Mouse (Mus musculus) liver, embryonic 13.5 days (tissue): ENCODE results near the gene Gimap4. TPM values are rescaled to one million over a fixed set of nuclear protein-coding genes. Genes with fewer than 3 reads are reported as not detected.

Experiments used
- ATAC-seq: fragments of 200-750 bp; cut with Nextera tagmentation; 2 replicates; pipeline ENCODE4 v1.8.0; 2017; ENCODE audit warnings: low read depth, mild to moderate bottlenecking, moderate number of reproducible peaks, moderate library complexity
- DNase-seq: peaks from one replicate; pipeline ENCODE4 v3.0.0; 2022
- H3K27ac ChIP-seq: fragments of 300-500 bp; sonication (generic); 2 replicates; pipeline ENCODE4 v1.5.1; 2015; ENCODE audit warnings: moderate library complexity, mild to moderate bottlenecking, inconsistent platforms
- H3K27me3 ChIP-seq: fragments of 300-500 bp; sonication (generic); 2 replicates; pipeline ENCODE4 v1.6.1; 2015; ENCODE audit warnings: mild to moderate bottlenecking, inconsistent platforms
- H3K36me3 ChIP-seq: fragments of 300-500 bp; sonication (generic); 2 replicates; pipeline ENCODE4 v1.6.1; 2015; ENCODE audit warnings: mild to moderate bottlenecking, inconsistent platforms
- H3K4me1 ChIP-seq: fragments of 300-500 bp; sonication (generic); replicated peaks from 2 replicates; pipeline ENCODE4 v1.6.1; 2015; ENCODE audit warnings: inconsistent platforms
- H3K4me2 ChIP-seq: fragments of 300-500 bp; sonication (generic); 2 replicates; pipeline ENCODE4 v1.6.1; 2015; ENCODE audit warnings: inconsistent platforms, mild to moderate bottlenecking, moderate library complexity
- H3K4me3 ChIP-seq: fragments of 300-500 bp; sonication (generic); replicated peaks from 2 replicates; pipeline ENCODE4 v1.5.1; 2015; ENCODE audit warnings: mild to moderate bottlenecking, inconsistent platforms
- H3K9ac ChIP-seq: fragments of 300-500 bp; sonication (generic); 2 replicates; pipeline ENCODE4 v1.6.1; 2015; ENCODE audit warnings: mild to moderate bottlenecking, inconsistent platforms
- H3K9me3 ChIP-seq: fragments of 300-500 bp; sonication (generic); replicated peaks from 2 replicates; pipeline ENCODE4 v1.6.1; 2016; ENCODE audit warnings: inconsistent platforms
- WGBS: fragments of 180-500 bp; shearing (Covaris S2); methylation state at CpG from one replicate; pipeline ENCODE4 v1.1.7; 2015; ENCODE audit not compliant: insufficient replicate concordance; 5-methylcytosine and 5-hydroxymethylcytosine counted together
- polyA plus RNA-seq: library from polyadenylated mRNA; unstranded; fragments of >200 nt; fragmentation: Nextera tagmentation; extraction: Ambion mirVana; gene quantifications from 2 replicates; pipeline ENCODE4 v1.2.1, GENCODE M21; 2015

Gene Gimap4
- polyA plus RNA-seq, result 11.6 and 12.3 TPM in 2 replicates

DNA sequence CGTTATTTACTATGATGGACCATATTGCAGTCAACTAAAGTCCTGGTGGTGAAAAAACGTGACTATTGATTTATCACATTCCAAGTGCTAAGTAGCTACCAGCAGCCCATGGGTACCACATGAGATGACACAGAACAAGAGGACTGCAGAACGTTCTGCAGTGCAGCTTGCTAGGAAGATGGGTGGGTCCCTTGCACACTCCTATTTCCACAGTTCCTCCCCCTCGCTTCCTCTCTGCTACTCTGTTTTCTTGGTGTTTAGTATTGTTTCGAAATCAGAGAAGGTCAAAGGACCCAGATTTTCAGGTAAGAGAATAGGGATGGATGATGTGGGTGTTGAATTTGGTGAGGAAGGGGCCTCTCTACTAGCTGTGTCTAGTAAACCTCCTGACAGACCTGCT, at the start of gene Gimap4:
Gimap4 (plus strand) TSS at position 231 of the 400 bp plus-strand sequence.
- Histone ChIP-seq H3K9ac (no peak within 1 kb of the TSS), H3K27me3 (no peaks in the 10 kb centered on the region), H3K27ac (no peak within 1 kb of the TSS), H3K36me3 (no peaks in the 10 kb centered on the region), H3K4me1 (no peaks in the 10 kb centered on the region; the same call in 1 of the 2 replicates), H3K4me3 (no peak within 1 kb of the TSS), H3K9me3 (no peaks in the 10 kb centered on the region), H3K4me2 (no peak within 1 kb of the TSS)
- DNase-seq (no peak), ATAC-seq (no peak)
- WGBS, result 37% methylated on average over 5 of the region's 5 CpGs

DNA sequence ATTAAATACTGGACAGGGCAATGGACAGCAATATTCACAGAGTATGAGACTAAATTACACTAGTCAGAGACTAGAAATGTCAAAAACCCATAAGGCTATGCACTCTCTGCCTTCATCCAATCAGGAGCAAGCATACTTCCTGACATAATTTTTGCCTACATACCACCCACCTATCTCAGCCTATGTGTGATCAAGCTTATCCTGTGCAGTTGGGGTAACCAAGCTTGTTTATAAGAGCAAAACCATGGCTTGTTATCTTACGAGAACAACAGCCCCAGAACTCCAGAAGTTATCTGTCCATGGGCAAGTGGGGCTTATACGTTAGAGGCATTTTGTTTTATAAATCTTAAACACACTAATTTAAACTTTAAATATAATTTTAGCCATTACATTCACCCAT, 49.2 kb upstream of the Gimap4 start:
- H3K9ac ChIP-seq, result no peak overlapping the region
- no peak overlapping the region for H3K4me2 ChIP-seq
- 0 out of 2 replicates have a peak, but pooled peaks cover 3% of the 10 kb centered on the region for H3K4me1 ChIP-seq
- H3K27me3 ChIP-seq, result peaks cover 4% of the 10 kb centered on the region; the same call in 1 of the 2 replicates
- DNase-seq (no peak), ATAC-seq (peak; percentile 66)
- no peaks in the 10 kb centered on the region for H3K36me3 ChIP-seq
- no peak overlapping the region for H3K4me3 ChIP-seq
- H3K9me3 ChIP-seq, result no peaks in the 10 kb centered on the region
- H3K27ac ChIP-seq, result no peak overlapping the region
- WGBS, result 23% methylated on average over 2 of the region's 2 CpGs

DNA sequence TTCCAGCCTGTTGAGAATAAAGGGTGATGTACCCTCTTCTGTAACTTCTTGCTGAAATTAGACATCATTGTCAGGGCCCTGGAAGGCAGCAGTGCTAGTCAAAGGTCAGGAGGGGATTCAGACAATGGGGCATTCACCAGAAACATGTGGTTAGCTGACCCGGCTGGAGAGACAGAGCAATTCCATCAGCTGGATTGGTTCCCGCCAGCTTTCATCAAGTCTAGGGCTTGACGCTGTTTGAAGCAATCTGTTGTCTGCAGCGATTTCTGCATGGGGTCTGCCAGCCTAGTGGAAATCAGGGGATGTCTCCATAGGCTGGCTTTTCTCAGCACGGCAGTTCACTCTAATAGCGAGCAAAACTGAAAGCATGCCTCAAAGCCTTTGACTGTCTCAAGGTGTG, 47.8 kb upstream of the Gimap4 start:
- H3K27ac ChIP-seq, result no peak overlapping the region
- no peaks in the 10 kb centered on the region for H3K27me3 ChIP-seq
- no peaks in the 10 kb centered on the region for H3K36me3 ChIP-seq
- no peak overlapping the region for H3K4me2 ChIP-seq
- no peak overlapping the region for H3K4me3 ChIP-seq
- H3K9me3 ChIP-seq, result no peaks in the 10 kb centered on the region
- H3K4me1 ChIP-seq, result 0 out of 2 replicates have a peak, but pooled peaks cover 3% of the 10 kb centered on the region
- DNase-seq, result no peak
- no peak overlapping the region for H3K9ac ChIP-seq
- ATAC-seq, result no peak
- 68% methylated on average over 6 of the region's 6 CpGs for WGBS

DNA sequence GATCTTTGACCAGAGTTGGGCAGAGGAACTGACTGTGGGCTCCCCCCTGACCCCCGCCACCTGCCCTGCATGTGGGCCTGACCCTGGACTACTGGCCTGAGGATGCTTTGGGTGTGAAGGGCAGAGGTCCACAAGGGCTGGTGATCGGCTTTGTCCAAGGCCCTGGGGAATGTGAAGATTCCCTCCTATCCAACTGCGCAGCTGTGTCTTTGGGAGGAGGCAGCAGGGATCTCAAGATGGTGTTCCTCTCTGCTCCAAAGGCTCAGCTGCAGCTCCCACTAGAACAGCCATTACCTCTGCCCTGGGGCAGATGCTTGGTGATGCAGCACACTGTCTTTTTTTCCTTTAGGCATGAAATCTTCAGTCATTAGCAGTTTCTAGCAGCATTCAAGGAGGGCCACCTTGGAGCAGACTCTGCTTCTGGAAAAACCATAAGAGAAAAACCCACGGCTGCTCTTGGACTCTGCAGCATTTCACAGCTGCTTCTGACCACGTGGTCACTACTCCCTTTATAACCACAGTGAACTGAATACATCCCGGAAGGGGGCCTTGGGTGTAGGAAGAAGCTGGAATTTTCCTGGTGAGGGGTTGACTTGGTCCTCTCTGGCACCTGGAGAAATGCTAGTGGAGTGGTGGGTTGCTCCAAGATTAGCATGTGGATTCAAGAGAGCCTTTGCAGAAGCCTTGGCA, 46.4 kb upstream of the Gimap4 start:
- Histone ChIP-seq H3K9me3 (no peaks in the 10 kb centered on the region), H3K4me2 (no peak overlapping the region), H3K27ac (no peak overlapping the region), H3K27me3 (no peaks in the 10 kb centered on the region), H3K4me1 (0 out of 2 replicates have a peak, but pooled peaks cover 3% of the 10 kb centered on the region), H3K36me3 (no peaks in the 10 kb centered on the region), H3K9ac (no peak overlapping the region), H3K4me3 (no peak overlapping the region)
- ATAC-seq (no peak), DNase-seq (no peak)
- 58% methylated on average over 6 of the region's 6 CpGs for WGBS

DNA sequence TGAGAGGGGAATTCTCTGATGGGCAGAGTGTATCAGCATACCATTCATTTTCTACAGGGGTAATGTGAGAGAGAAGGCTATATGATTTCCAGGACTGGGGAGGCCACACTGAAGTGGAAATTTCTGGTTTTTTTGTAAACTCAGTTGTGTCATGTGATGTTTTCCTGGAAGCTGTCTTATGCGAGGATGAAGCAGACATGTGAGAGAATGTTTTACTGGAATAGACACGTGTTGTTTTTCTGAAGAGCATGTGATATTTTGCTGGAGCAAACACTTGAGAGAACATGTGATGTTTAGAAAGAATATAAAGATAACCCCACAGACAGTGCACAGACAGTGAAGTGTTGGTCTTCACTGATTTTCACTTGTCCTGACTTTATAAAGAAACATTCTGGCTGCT, 45.8 kb upstream of the Gimap4 start:
- DNase-seq (no peak), ATAC-seq (no peak)
- Histone ChIP-seq H3K4me2 (no peak overlapping the region), H3K27ac (no peak overlapping the region), H3K4me3 (no peak overlapping the region), H3K9ac (no peak overlapping the region), H3K9me3 (no peaks in the 10 kb centered on the region), H3K4me1 (0 out of 2 replicates have a peak, but pooled peaks cover 3% of the 10 kb centered on the region), H3K27me3 (no peaks in the 10 kb centered on the region), H3K36me3 (no peaks in the 10 kb centered on the region)
- 31% methylated on average over 2 of the region's 2 CpGs for whole genome bisulfite sequencing

DNA sequence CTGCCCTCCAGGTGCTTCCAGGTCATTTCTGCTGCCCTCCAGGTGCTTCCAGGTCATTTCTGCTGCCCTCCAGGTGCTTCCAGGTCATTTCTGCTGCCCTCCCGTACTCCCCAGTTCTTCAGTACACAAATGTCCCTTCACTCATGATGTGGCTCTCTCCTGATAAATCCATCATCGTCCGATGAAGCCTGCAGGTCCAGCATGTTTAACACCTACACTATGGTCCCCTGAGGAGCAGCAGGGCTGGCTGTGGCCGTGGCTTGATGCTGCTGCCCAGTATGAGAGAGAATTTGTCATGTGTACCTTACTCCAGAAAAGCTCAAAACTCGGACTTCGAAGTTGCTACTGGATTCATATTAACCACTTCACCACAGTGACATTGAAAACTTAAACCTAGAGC, 43.0 kb upstream of the Gimap4 start:
- ATAC-seq, result no peak
- WGBS, result 50% methylated on average over 6 of the region's 6 CpGs
- no peaks in the 10 kb centered on the region for H3K9me3 ChIP-seq
- H3K9ac ChIP-seq, result no peak overlapping the region
- H3K4me3 ChIP-seq, result no peak overlapping the region
- H3K27me3 ChIP-seq, result no peaks in the 10 kb centered on the region; the same call in 1 of the 2 replicates
- no peaks in the 10 kb centered on the region for H3K36me3 ChIP-seq
- no peak overlapping the region for H3K4me2 ChIP-seq
- peaks cover 3% of the 10 kb centered on the region; the same call in 1 of the 2 replicates for H3K4me1 ChIP-seq
- no peak overlapping the region for H3K27ac ChIP-seq
- DNase-seq, result no peak

DNA sequence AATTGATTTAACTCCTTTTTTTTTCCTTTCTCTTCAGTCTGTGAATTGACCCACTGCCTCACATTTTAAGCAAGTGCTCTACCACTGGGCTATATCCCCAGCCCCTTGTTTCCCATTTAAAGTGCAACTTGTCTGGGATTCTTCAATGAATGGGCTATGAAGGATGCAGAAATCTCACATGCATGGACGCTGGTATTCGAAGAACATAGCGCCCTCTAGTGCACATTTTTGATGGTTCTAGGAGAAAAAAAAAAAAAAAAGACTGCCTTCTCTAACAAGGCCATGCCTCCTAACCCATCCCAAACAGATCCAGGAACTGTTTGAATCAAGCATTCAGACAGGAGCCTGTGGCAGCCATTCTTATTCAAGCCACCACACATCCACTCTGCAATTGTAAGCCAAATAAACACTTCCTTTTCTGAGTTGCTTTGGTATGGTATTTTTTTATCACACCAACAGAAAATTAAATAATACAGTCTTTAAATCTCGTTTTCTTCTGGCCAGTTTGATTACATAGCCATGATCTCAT, 41.5 kb upstream of the Gimap4 start:
- no peaks in the 10 kb centered on the region for H3K36me3 ChIP-seq
- H3K4me1 ChIP-seq, result peaks cover 3% of the 10 kb centered on the region; the same call in 1 of the 2 replicates
- no peak for ATAC-seq
- no peak overlapping the region for H3K4me2 ChIP-seq
- H3K9me3 ChIP-seq, result no peaks in the 10 kb centered on the region
- no peak for DNase-seq
- H3K27ac ChIP-seq, result no peak overlapping the region
- H3K9ac ChIP-seq, result no peak overlapping the region
- H3K27me3 ChIP-seq, result no peaks in the 10 kb centered on the region; the same call in 1 of the 2 replicates
- H3K4me3 ChIP-seq, result no peak overlapping the region
- 12% methylated on average over 4 of the region's 4 CpGs for WGBS

DNA sequence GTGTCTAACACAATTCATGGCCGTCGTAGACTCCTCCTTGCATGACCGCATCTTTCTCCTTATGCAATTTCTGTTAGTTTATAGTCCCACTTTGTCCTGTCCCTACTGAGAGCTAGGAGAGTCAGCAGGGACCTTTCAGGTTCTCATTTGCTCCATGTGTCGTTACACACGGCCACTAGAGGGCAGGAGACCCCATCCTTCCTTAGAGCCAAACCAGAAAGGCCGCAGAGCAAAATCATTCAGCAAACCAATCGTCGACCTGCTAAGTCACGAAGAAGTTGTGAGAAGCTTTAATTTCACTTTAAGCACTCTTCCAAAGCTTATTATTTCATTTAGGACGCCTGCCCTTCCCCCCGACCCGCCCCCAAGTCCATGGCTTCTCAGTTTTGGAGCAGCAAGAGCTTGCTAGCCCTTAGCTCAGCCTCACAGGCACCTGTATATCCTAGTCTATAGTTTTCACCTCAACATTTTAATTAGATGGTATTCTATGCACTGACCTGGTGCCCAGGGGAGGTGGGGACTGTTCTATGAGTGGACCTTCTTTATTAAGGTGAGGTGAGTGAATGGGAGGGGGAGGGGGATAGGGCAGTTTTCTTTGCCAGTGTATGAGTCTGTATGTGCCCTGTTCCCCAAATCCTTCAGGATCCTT, 38.6 kb upstream of the Gimap4 start:
- no peaks in the 10 kb centered on the region for H3K9me3 ChIP-seq
- ATAC-seq (no peak), DNase-seq (peak; percentile 21)
- 4% methylated on average over 12 of the region's 12 CpGs for WGBS
- H3K4me2 ChIP-seq, result no peak overlapping the region
- H3K9ac ChIP-seq, result no peak overlapping the region
- H3K4me1 ChIP-seq, result peaks cover 3% of the 10 kb centered on the region; the same call in 1 of the 2 replicates
- H3K27me3 ChIP-seq, result no peaks in the 10 kb centered on the region; the same call in 1 of the 2 replicates
- no peak overlapping the region for H3K27ac ChIP-seq
- no peak overlapping the region for H3K4me3 ChIP-seq
- no peaks in the 10 kb centered on the region for H3K36me3 ChIP-seq

DNA sequence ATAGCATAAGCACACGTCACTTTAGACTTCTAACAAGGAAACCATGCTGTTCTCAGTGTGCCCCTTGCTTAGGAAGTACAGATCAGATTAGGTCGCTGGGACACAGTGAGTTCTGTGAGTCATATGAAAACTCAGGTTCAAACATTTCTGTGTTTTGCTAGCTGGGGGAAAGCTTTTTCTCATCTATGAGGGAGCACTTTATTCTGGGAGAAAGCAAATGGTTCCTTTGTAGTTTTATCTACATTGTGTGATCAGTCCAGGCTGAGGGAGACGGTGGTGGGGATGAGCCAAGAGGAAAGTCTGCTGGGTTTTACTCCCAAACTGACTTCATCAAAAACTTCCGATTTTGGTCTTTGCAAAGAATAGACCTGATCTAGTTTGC, 38.0 kb upstream of the Gimap4 start:
- WGBS, result 50% methylated on average over 4 of the region's 4 CpGs
- Histone ChIP-seq H3K27ac (no peak overlapping the region), H3K36me3 (no peaks in the 10 kb centered on the region), H3K4me1 (peaks cover 3% of the 10 kb centered on the region; the same call in 1 of the 2 replicates), H3K4me3 (no peak overlapping the region), H3K9me3 (no peaks in the 10 kb centered on the region), H3K4me2 (no peak overlapping the region), H3K9ac (no peak overlapping the region), H3K27me3 (no peaks in the 10 kb centered on the region; the same call in 1 of the 2 replicates)
- no peak for ATAC-seq
- no peak for DNase-seq

DNA sequence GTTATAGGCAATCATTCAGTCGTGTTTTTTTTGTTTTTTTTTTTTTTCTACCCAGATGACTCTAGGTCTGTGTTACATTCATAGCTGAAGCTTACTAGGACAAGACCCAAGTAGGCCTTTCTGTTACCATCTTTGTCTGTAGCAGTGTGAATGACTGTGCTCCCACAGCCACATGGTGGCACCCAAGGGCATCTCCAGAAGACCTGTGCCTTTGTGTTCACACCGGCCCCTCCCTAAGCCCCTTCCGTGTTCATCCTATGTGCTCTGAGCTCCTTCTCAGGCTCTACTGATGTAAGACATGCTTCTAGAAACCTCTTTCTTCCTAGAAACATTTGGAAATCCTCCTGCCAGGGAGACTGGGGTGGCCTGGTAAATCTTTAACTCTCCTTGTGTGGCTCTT, 37.4 kb upstream of the Gimap4 start, which contains the start of gene Gimap8:
Gimap8 (plus strand) TSS at position 240 of the 400 bp plus-strand sequence.
- Histone ChIP-seq H3K4me1 (peaks cover 3% of the 10 kb centered on the region; the same call in 1 of the 2 replicates), H3K36me3 (no peaks in the 10 kb centered on the region), H3K9me3 (no peaks in the 10 kb centered on the region), H3K27ac (no peak within 1 kb of the TSS), H3K4me2 (no peak within 1 kb of the TSS; the same call in 1 of the 2 replicates), H3K9ac (no peak within 1 kb of the TSS), H3K4me3 (no peak within 1 kb of the TSS), H3K27me3 (no peaks in the 10 kb centered on the region; the same call in 1 of the 2 replicates)
- ATAC-seq (no peak), DNase-seq (no peak)
- 13% methylated on average over 3 of the region's 3 CpGs for WGBS

DNA sequence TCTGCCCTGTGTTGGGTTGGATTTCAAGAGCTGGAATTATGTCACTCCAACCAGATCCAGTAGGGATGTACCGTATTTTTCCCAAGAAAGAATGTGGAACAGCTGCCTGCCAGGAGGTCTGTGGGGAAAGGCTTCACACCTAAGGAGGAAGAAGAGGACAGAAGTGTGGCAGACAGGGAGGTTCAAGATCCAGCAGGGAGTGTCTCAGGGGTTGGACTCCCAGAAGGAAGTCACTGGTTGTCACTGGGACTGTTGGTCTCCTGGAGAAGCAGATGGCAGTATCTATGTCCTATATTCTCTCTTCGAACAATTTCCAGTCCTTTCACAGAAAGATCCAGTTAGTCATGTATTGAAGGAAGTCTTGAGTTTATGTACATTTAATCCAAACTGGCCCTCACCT, 36.7 kb upstream of the Gimap4 start:
- Histone ChIP-seq H3K27me3 (no peaks in the 10 kb centered on the region; the same call in 1 of the 2 replicates), H3K9me3 (no peaks in the 10 kb centered on the region), H3K4me1 (peaks cover 3% of the 10 kb centered on the region; the same call in 1 of the 2 replicates), H3K4me3 (no peak overlapping the region), H3K27ac (no peak overlapping the region), H3K9ac (no peak overlapping the region), H3K36me3 (no peaks in the 10 kb centered on the region), H3K4me2 (no peak overlapping the region; the same call in 1 of the 2 replicates)
- DNase-seq (no peak), ATAC-seq (no peak)
- WGBS, result 64% methylated on average over 2 of the region's 2 CpGs
